Mouse (Mus musculus): ENCODE data around the gene Spred2. TPM values are rescaled to one million over a fixed set of nuclear protein-coding genes. Genes with fewer than 3 reads are reported as not detected.
"Not testable (repeated sequence)": the region's sequence is repeated elsewhere in the genome, so short reads cannot be mapped to it uniquely, and the experiment has no call there.

Gene Spred2
- total RNA-seq, 2 experiments from 2014 or later = 88.2 to 89.4 TPM

GRCm38 (mm10) chr11:20052814-20053536 is 128.8 kb downstream of the Spred2 start:
- Histone ChIP-seq H3K27ac (no peak overlapping the region), H3K4me3 (no peak overlapping the region)
- DNase-seq (ENCODE audit: low spot score in 2 of 2) = no peak
- no peak for TF ChIP-seq CTCF (conservative IDR thresholded peaks at IDR 0.05)

- no peak for DNase-seq (ENCODE audit: low spot score in 2 of 2)
- Histone ChIP-seq H3K27ac (no peak overlapping the region), H3K4me3 (no peak overlapping the region)
- no peak for TF ChIP-seq CTCF (conservative IDR thresholded peaks at IDR 0.05)
Measured at GRCm38 (mm10) chr11:20053951-20054350, 129.8 kb downstream of the Spred2 start.

GRCm38 (mm10) chr11:20054617-20055016 is 130.4 kb downstream of the Spred2 start:
- H3K27ac ChIP-seq = no peak overlapping the region

GRCm38 (mm10) chr11:20056168-20056567 is 132.0 kb downstream of the Spred2 start:
- TF ChIP-seq CTCF (conservative IDR thresholded peaks at IDR 0.05) = peak; percentile 45
- Histone ChIP-seq H3K4me3 (no peak overlapping the region), H3K27ac (no peak overlapping the region)
- no peak for DNase-seq (ENCODE audit: low spot score in 2 of 2)

More at GRCm38 (mm10) chr11:20054617-20055016, 130.4 kb downstream of the Spred2 start:
- TF ChIP-seq CTCF (conservative IDR thresholded peaks at IDR 0.05) = no peak
- DNase-seq (ENCODE audit: low spot score in 2 of 2) = no peak
- H3K4me3 ChIP-seq = no peak overlapping the region

GRCm38 (mm10) chr11:20057429-20057828 is 133.3 kb downstream of the Spred2 start:
- TF ChIP-seq CTCF (conservative IDR thresholded peaks at IDR 0.05) = no peak
- no peak for DNase-seq (ENCODE audit: low spot score in 2 of 2)
- H3K27ac ChIP-seq = no peak overlapping the region
- H3K4me3 ChIP-seq = no peak overlapping the region

- no peak for TF ChIP-seq CTCF (conservative IDR thresholded peaks at IDR 0.05)
- Histone ChIP-seq H3K27ac (no peak overlapping the region), H3K4me3 (no peak overlapping the region)
- DNase-seq (ENCODE audit: low spot score in 2 of 2) = no peak
Measured at GRCm38 (mm10) chr11:20059736-20060135, 135.6 kb downstream of the Spred2 start.

GRCm38 (mm10) chr11:20062801-20063200 is 138.6 kb downstream of the Spred2 start:
- H3K4me3 ChIP-seq; H3K27ac ChIP-seq; DNase-seq (ENCODE audit: low spot score in 2 of 2): not testable (repeated sequence)

- H3K4me3 ChIP-seq; H3K27ac ChIP-seq; DNase-seq (ENCODE audit: low spot score in 2 of 2): not testable (repeated sequence)
Measured at GRCm38 (mm10) chr11:20064086-20064485, 139.9 kb downstream of the Spred2 start.

- no peak overlapping the region for H3K27ac ChIP-seq
- no peak overlapping the region for H3K4me3 ChIP-seq
- DNase-seq (ENCODE audit: low spot score in 2 of 2) = no peak
- TF ChIP-seq CTCF (conservative IDR thresholded peaks at IDR 0.05) = no peak
Measured at GRCm38 (mm10) chr11:20064926-20065325, 140.8 kb downstream of the Spred2 start.

GRCm38 (mm10) chr11:20066106-20066505 is 141.9 kb downstream of the Spred2 start:
- H3K27ac ChIP-seq = no peak overlapping the region
- no peak for DNase-seq (ENCODE audit: low spot score in 2 of 2)
- no peak overlapping the region for H3K4me3 ChIP-seq
- TF ChIP-seq CTCF (conservative IDR thresholded peaks at IDR 0.05) = no peak

- Histone ChIP-seq H3K4me3 (no peak overlapping the region), H3K27ac (no peak overlapping the region)
- TF ChIP-seq CTCF (conservative IDR thresholded peaks at IDR 0.05) = peak; percentile 72
- no peak for DNase-seq (ENCODE audit: low spot score in 2 of 2)
Measured at GRCm38 (mm10) chr11:20067521-20067920, 143.3 kb downstream of the Spred2 start.

GRCm38 (mm10) chr11:20068346-20069004 is 144.3 kb downstream of the Spred2 start:
- no peak overlapping the region for H3K4me3 ChIP-seq
- no peak for TF ChIP-seq CTCF (conservative IDR thresholded peaks at IDR 0.05)
- H3K27ac ChIP-seq = no peak overlapping the region
- DNase-seq (ENCODE audit: low spot score in 2 of 2) = no peak

GRCm38 (mm10) chr11:20072174-20072573 is 148.0 kb downstream of the Spred2 start:
- DNase-seq (ENCODE audit: low spot score in 2 of 2) = peak; percentile 35 to 53
- Histone ChIP-seq H3K4me3 (no peak overlapping the region), H3K27ac (no peak overlapping the region)
- TF ChIP-seq CTCF (conservative IDR thresholded peaks at IDR 0.05) = peak; percentile 91

GRCm38 (mm10) chr11:20072826-20073225 is 148.7 kb downstream of the Spred2 start:
- no peak overlapping the region for H3K4me3 ChIP-seq
- H3K27ac ChIP-seq = no peak overlapping the region
- no peak for TF ChIP-seq CTCF (conservative IDR thresholded peaks at IDR 0.05)
- DNase-seq (ENCODE audit: low spot score in 2 of 2) = no peak

Other genes starting within 250 kb of the Spred2 start
- 100 to 1,000 TPM; 330 to 344 TPM for gene Actr2, start 188.5 kb downstream of the Spred2 start, total RNA-seq (2021)